Mouse (Mus musculus) naive thymus-derived CD4-positive, alpha-beta T cell, adult 2 months (primary cell): Measurements from ENCODE around the gene Fam98c.

ENCODE experiments used
- DNase-seq: peaks from one replicate; pipeline ENCODE4 v3.0.0-alpha.2; 2011; ENCODE audit warnings: low read depth

The Fam98c gene

DNA sequence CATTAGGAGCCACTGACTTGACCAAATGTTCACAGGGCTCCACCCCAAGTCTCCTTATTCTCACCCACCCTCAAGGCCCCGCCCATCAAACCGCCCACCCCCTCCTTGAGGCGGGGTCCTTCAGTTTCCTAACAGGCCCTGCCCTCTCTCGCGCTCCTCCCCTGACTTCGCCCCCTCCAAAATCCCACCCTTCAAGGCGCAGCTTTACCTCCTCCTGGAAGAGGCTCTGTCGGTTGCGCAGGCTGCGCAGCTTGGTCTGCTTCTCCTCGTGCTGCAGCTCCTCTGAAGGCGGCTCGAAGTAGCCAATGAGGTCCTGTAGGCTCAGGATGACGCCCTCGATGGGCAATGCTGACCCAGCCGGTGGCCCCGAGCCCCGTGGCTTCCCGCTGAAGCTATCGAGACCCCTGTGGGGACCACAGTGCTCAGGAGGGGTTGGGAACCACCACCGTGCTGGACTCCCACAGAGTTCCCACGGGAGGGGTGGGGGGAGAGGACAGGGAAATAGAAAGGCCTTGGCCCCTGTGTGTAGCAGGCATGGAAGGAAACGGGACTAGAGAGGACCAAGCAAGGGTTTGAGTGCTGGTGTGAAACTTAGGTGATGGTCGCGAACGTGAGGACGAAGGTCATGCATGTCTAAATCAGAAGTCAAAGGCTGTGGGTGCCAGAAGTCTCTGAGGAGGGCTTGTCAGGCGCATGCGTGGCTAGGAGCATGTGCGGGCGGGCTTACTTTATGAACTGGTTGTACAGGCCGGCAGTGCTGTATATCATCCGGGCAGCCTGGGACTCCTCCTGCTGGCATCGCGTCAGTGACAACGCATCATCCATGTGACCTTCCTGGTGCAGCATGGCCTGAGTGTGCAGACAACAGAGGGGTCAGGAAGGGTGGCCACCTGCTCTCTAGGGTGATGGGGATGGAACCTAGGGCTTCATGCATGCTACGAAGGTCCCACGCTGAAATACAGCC is 46.8 kb downstream of the Fam98c start:
- no peak for DNase-seq
